Mouse (Mus musculus): ENCODE measurements around the gene Plg. TPM values are rescaled to one million over a fixed set of nuclear protein-coding genes. Genes with fewer than 3 reads are reported as not detected.
A peak's percentile ranks its signal among the peaks of the same experiment; 100 is the strongest.

Gene Plg
- total and polyA plus RNA-seq, 3 experiments, result not detected

GRCm38 (mm10) chr17:12336073-12336868 is 42.1 kb upstream of the Plg start:
- Histone ChIP-seq H3K27ac (ENCODE audit: insufficient read depth, low read depth) (no peak overlapping the region), H3K4me1 (ENCODE audit: control insufficient read depth in 1 of 2, insufficient read depth in 2 of 2) (no peaks in the 10 kb centered on the region), H3K79me2 (replicated peaks; ENCODE audit: control insufficient read depth, extremely low read depth, insufficient read depth, poor library complexity, severe bottlenecking) (no peaks in the 10 kb centered on the region), H3K36me3 (replicated peaks in 1 of 2; ENCODE audit: control insufficient read depth in 1 of 2, insufficient read depth in 1 of 2, low read length in 1 of 2) (no peaks in the 10 kb centered on the region), H3K9ac (ENCODE audit: insufficient read depth, low read depth) (no peak overlapping the region), H3K9me3 (replicated peaks; ENCODE audit: low read length) (no peaks in the 10 kb centered on the region), H3K4me3 (replicated peaks in 1 of 3; ENCODE audit: low read depth in 2 of 3, low read length in 2 of 3, poor library complexity in 1 of 3) (no peak overlapping the region), H3K27me3 (replicated peaks) (no peaks in the 10 kb centered on the region), H3K4me2 (ENCODE audit: insufficient read depth, low read depth, poor library complexity, severe bottlenecking) (0 out of 2 replicates have a peak overlapping the region, but pooled peaks have one; percentile 37)
- in situ Hi-C loops (cut with MboI; ENCODE audit: low pct_ligation_motif_present, low pct_unique_long_range_greater_than_20kb, low sequenced_read_pairs), result no loop called here
- TF ChIP-seq USF2 (conservative IDR thresholded peaks at IDR 0.05; ENCODE audit: low read depth, low read length), result no peak
- no peak for TF ChIP-seq MXI1 (IDR thresholded peaks at IDR 0.05; ENCODE audit: low read depth, low read length)
- no peak for TF ChIP-seq POLR2A (IDR thresholded peaks at IDR 0.05; ENCODE audit: low read depth, low read length)
- dilution Hi-C loops (cut with MboI; ENCODE audit: extremely low pct_ligation_motif_present, extremely low pct_unique_long_range_greater_than_20kb, low sequenced_read_pairs), result no loop called here
- DNase-seq (ENCODE audit: extremely low read depth), result no peak

- DNase-seq (ENCODE audit: extremely low read depth), result no peak
- TF ChIP-seq CTCF (conservative IDR thresholded peaks at IDR 0.05 in 1 of 2, IDR thresholded peaks at IDR 0.05 in 1 of 2; ENCODE audit: low read depth in 2 of 2, low read length in 2 of 2) (0 out of 4 replicates have a peak, but pooled peaks of 1 of the 2 experiments have one; percentile 6), TCF12 (IDR thresholded peaks at IDR 0.05; ENCODE audit: low read depth, low read length) (no peak)
- dilution Hi-C loops (cut with MboI; ENCODE audit: extremely low pct_ligation_motif_present, extremely low pct_unique_long_range_greater_than_20kb, low sequenced_read_pairs), result no loop called here
These were observed 41.3 kb upstream of the Plg start for GRCm38 (mm10) chr17:12337156-12337555.

GRCm38 (mm10) chr17:12343702-12344376 is 34.6 kb upstream of the Plg start:
- H3K9ac ChIP-seq (ENCODE audit: insufficient read depth, low read depth), result no peak overlapping the region
- no peaks in the 10 kb centered on the region for H3K36me3 ChIP-seq (replicated peaks in 1 of 2; ENCODE audit: control insufficient read depth in 1 of 2, insufficient read depth in 1 of 2, low read length in 1 of 2)
- no peak overlapping the region for H3K4me3 ChIP-seq (replicated peaks in 1 of 3; ENCODE audit: low read depth in 2 of 3, low read length in 2 of 3, poor library complexity in 1 of 3)
- H3K9me3 ChIP-seq (replicated peaks; ENCODE audit: low read length), result no peaks in the 10 kb centered on the region
- in situ Hi-C loops (cut with MboI; ENCODE audit: low pct_ligation_motif_present, low pct_unique_long_range_greater_than_20kb, low sequenced_read_pairs) (no loop called here), dilution Hi-C loops (cut with MboI; ENCODE audit: extremely low pct_ligation_motif_present, extremely low pct_unique_long_range_greater_than_20kb, low sequenced_read_pairs) (no loop called here)
- H3K27me3 ChIP-seq (replicated peaks), result no peaks in the 10 kb centered on the region
- no peak for TF ChIP-seq UBTF (IDR thresholded peaks at IDR 0.05; ENCODE audit: low read depth, low read length)
- TF ChIP-seq USF1 (IDR thresholded peaks at IDR 0.05; ENCODE audit: low read depth, low read length), result no peak
- no peak for TF ChIP-seq SIN3A (IDR thresholded peaks at IDR 0.05; ENCODE audit: low read length)
- no peak for TF ChIP-seq PAX5 (IDR thresholded peaks at IDR 0.05; ENCODE audit: low read length)
- TF ChIP-seq MXI1 (IDR thresholded peaks at IDR 0.05; ENCODE audit: low read depth, low read length), result no peak
- no peak for TF ChIP-seq MYC (IDR thresholded peaks at IDR 0.05; ENCODE audit: low read depth, low read length)
- no peak for TF ChIP-seq ZC3H11A (IDR thresholded peaks at IDR 0.05; ENCODE audit: low read depth, low read length)
- TF ChIP-seq IRF4 (IDR thresholded peaks at IDR 0.05; ENCODE audit: low read depth, low read length), result no peak
- TF ChIP-seq CTCF (conservative IDR thresholded peaks at IDR 0.05 in 1 of 2, IDR thresholded peaks at IDR 0.05 in 1 of 2; ENCODE audit: low read depth in 2 of 2, low read length in 2 of 2), result no peak
- TF ChIP-seq CHD2 (IDR thresholded peaks at IDR 0.05; ENCODE audit: low read length), result no peak
- TF ChIP-seq EP300 (IDR thresholded peaks at IDR 0.05; ENCODE audit: low read length), result no peak
- no peak for TF ChIP-seq POLR2AphosphoS2 (IDR thresholded peaks at IDR 0.05; ENCODE audit: low read depth, low read length)
- no peak for TF ChIP-seq TCF12 (IDR thresholded peaks at IDR 0.05; ENCODE audit: low read depth, low read length)
- TF ChIP-seq JUND (conservative IDR thresholded peaks at IDR 0.05; ENCODE audit: low read depth, low read length), result no peak
- no peak for TF ChIP-seq ETS1 (conservative IDR thresholded peaks at IDR 0.05; ENCODE audit: low read depth, low read length)
- no peak for TF ChIP-seq ZMIZ1 (IDR thresholded peaks at IDR 0.05; ENCODE audit: low read depth, low read length)
- TF ChIP-seq POLR2A (IDR thresholded peaks at IDR 0.05; ENCODE audit: low read depth, low read length), result no peak
- no peak for TF ChIP-seq MAX (IDR thresholded peaks at IDR 0.05; ENCODE audit: low read length)
- no peak for TF ChIP-seq USF2 (conservative IDR thresholded peaks at IDR 0.05; ENCODE audit: low read depth, low read length)
- TF ChIP-seq TBP (conservative IDR thresholded peaks at IDR 0.05; ENCODE audit: low read depth, low read length), result no peak
- no peaks in the 10 kb centered on the region for H3K4me1 ChIP-seq (ENCODE audit: control insufficient read depth in 1 of 2, insufficient read depth in 2 of 2)
- H3K27ac ChIP-seq (ENCODE audit: insufficient read depth, low read depth), result no peak overlapping the region
- H3K4me2 ChIP-seq (ENCODE audit: insufficient read depth, low read depth, poor library complexity, severe bottlenecking), result no peak overlapping the region
- no peak for DNase-seq (ENCODE audit: extremely low read depth)
- no peaks in the 10 kb centered on the region for H3K79me2 ChIP-seq (replicated peaks; ENCODE audit: control insufficient read depth, extremely low read depth, insufficient read depth, poor library complexity, severe bottlenecking)

More at GRCm38 (mm10) chr17:12337156-12337555, 41.3 kb upstream of the Plg start:
- Histone ChIP-seq H3K27me3 (replicated peaks) (no peaks in the 10 kb centered on the region), H3K4me1 (ENCODE audit: control insufficient read depth in 1 of 2, insufficient read depth in 2 of 2) (no peaks in the 10 kb centered on the region), H3K36me3 (replicated peaks in 1 of 2; ENCODE audit: control insufficient read depth in 1 of 2, insufficient read depth in 1 of 2, low read length in 1 of 2) (no peaks in the 10 kb centered on the region), H3K27ac (ENCODE audit: insufficient read depth, low read depth) (no peak overlapping the region), H3K9ac (ENCODE audit: insufficient read depth, low read depth) (no peak overlapping the region), H3K4me2 (ENCODE audit: insufficient read depth, low read depth, poor library complexity, severe bottlenecking) (no peak overlapping the region), H3K4me3 (replicated peaks in 1 of 3; ENCODE audit: low read depth in 2 of 3, low read length in 2 of 3, poor library complexity in 1 of 3) (no peak overlapping the region), H3K79me2 (replicated peaks; ENCODE audit: control insufficient read depth, extremely low read depth, insufficient read depth, poor library complexity, severe bottlenecking) (no peaks in the 10 kb centered on the region), H3K9me3 (replicated peaks; ENCODE audit: low read length) (no peaks in the 10 kb centered on the region)
- in situ Hi-C loops (cut with MboI; ENCODE audit: low pct_ligation_motif_present, low pct_unique_long_range_greater_than_20kb, low sequenced_read_pairs), result no loop called here
